Mouse (Mus musculus): ENCODE results near the gene Crabp2. TPM values are rescaled to one million over a fixed set of nuclear protein-coding genes. Genes with fewer than 3 reads are reported as not detected.

Crabp2 gene
- polyA plus RNA-seq, 1 experiment from 2014 or later: not detected

GRCm38 (mm10) chr3:87980085-87980484 lies 31.6 kb downstream of the Crabp2 start:
- Histone ChIP-seq H3K9ac (replicated peaks) (no peak overlapping the region), H3K4me3 (ENCODE audit: low read depth, low read length) (no peak overlapping the region), H3K9me3 (ENCODE audit: low read length) (no peaks in the 10 kb centered on the region), H3K27ac (ENCODE audit: low read depth) (no peak overlapping the region), H3K4me1 (ENCODE audit: insufficient read depth) (peaks cover 20% of the 10 kb centered on the region), H3K27me3 (ENCODE audit: insufficient read depth, low read length) (0 out of 2 replicates have a peak, but pooled peaks cover 3% of the 10 kb centered on the region), H3K36me3 (replicated peaks; ENCODE audit: insufficient read depth, low read length) (no peaks in the 10 kb centered on the region), H3K4me2 (ENCODE audit: low read depth, low read length) (no peak overlapping the region)
- DNase-seq: no peak
- no peak for ATAC-seq
- TF ChIP-seq CTCF (IDR thresholded peaks at IDR 0.05; ENCODE audit: low read depth) (no peak), EP300 (IDR thresholded peaks at IDR 0.05; ENCODE audit: low read depth) (no peak)
- WGBS (ENCODE audit: insufficient replicate concordance): 56% methylated on average over 3 of the region's 3 CpGs

DNA sequence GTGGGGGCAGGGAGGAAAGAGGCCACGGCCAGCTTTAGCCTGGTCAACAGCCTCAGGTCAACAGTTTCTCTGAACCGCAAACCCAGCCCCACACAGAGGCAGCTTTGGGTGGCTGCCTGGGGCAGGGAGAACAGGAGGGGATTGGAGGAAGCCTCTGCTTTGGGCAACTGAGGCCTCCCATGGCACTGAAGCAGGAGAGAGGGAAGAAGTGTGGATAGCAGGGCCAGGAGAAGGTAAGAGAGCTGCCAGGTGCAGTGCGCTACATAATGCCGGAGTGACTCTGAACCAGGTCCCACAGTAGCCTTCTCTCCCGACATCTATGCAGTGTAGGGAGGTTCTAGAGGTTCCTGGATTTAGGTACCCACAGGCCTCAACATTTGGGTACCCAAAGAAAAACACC lies 32.3 kb downstream of the Crabp2 start:
- 69% methylated on average over 5 of the region's 5 CpGs for WGBS (ENCODE audit: insufficient replicate concordance)

DNA sequence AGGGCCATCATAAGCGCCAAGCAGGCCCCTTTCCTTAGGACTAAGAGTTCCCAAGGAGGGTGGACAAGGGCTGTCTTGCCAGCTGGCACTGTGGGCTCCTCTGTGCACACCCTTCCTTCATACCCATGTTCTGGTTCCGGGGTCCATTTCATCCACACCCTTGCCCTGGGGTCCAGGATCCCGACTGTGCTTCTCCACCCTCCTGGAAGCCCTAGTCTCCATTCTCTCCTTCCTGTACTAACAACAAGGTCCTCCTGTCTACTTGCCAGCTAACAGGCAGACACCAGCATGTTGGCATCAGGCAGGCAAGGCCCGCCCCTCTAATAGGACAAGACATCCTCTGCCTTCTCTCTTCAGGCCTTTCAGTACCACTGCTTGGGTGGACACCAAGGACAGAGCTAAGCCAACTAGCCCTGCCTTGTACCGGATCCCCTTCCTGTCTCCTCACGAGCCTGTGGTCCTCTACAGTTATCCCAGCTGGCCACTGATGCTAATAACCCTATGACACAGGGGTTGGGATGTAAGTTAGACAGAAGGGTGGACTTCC lies 32.8 kb downstream of the Crabp2 start:
- H3K9ac ChIP-seq (replicated peaks): no peak overlapping the region
- DNase-seq (no peak), ATAC-seq (no peak)
- WGBS (ENCODE audit: insufficient replicate concordance): 74% methylated on average over 6 of the region's 6 CpGs
- H3K27me3 ChIP-seq (ENCODE audit: insufficient read depth, low read length): peaks cover 9% of the 10 kb centered on the region; the same call in 1 of the 2 replicates
- H3K4me2 ChIP-seq (ENCODE audit: low read depth, low read length): no peak overlapping the region
- peaks cover 20% of the 10 kb centered on the region for H3K4me1 ChIP-seq (ENCODE audit: insufficient read depth)
- no peak overlapping the region for H3K4me3 ChIP-seq (ENCODE audit: low read depth, low read length)
- H3K27ac ChIP-seq (ENCODE audit: low read depth): no peak overlapping the region
- TF ChIP-seq CTCF (IDR thresholded peaks at IDR 0.05; ENCODE audit: low read depth): no peak
- no peak for TF ChIP-seq EP300 (IDR thresholded peaks at IDR 0.05; ENCODE audit: low read depth)
- H3K9me3 ChIP-seq (ENCODE audit: low read length): no peaks in the 10 kb centered on the region
- no peaks in the 10 kb centered on the region for H3K36me3 ChIP-seq (replicated peaks; ENCODE audit: insufficient read depth, low read length)

More for the DNA sequence above, 32.3 kb downstream of the Crabp2 start:
- H3K4me2 ChIP-seq (ENCODE audit: low read depth, low read length): no peak overlapping the region
- no peak overlapping the region for H3K27ac ChIP-seq (ENCODE audit: low read depth)
- H3K4me3 ChIP-seq (ENCODE audit: low read depth, low read length): no peak overlapping the region
- H3K36me3 ChIP-seq (replicated peaks; ENCODE audit: insufficient read depth, low read length): no peaks in the 10 kb centered on the region
- no peak for ATAC-seq
- H3K27me3 ChIP-seq (ENCODE audit: insufficient read depth, low read length): 0 out of 2 replicates have a peak, but pooled peaks cover 5% of the 10 kb centered on the region
- DNase-seq: no peak
- no peak for TF ChIP-seq EP300 (IDR thresholded peaks at IDR 0.05; ENCODE audit: low read depth)
- no peaks in the 10 kb centered on the region for H3K9me3 ChIP-seq (ENCODE audit: low read length)
- peaks cover 20% of the 10 kb centered on the region for H3K4me1 ChIP-seq (ENCODE audit: insufficient read depth)
- no peak overlapping the region for H3K9ac ChIP-seq (replicated peaks)

DNA sequence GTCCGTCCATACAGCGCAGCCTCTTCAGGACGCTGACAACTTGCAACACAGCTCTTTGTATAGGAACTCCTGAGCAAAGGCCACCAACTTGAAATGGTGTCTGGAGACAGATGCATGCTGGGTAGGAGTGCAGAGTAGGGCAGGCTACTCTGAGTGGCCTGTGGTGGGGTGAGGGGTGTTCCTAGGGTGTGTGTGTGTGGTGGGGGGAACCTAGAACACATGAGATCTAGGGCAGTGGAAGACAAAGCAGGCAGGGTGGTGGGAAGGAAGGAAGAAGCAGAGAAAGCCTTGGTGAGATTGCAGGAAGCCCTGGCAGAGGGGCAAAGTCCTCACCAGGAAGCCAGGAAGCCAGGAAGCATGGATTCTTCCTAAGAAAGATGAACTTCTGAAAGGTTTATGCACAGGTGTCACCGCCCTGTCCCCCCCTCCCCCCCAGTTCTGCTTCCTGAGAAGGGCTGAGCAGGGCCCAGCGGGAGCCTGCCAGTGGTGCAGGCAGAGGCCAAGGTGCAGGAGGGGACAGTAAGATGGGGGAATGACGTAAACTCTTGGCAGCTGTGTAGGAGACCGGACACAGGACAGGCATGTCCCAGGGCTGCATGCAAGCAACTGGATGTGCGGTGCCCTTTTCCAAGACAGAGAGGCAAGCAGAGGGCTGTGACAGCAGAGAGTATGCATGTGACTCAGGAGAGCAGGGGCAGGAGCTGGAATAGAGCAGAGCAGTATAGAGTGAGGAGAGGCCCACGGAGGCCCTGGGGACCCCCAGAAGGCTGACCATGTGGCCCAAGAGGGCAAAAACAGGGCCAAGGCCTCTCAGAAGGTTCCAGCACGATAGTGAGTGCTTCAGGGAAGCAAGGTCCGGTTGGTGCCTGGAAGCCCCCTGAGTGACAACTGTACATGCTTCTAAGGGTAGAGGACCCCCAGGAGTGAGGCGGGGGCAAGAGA lies 33.7 kb downstream of the Crabp2 start:
- Histone ChIP-seq H3K36me3 (replicated peaks; ENCODE audit: insufficient read depth, low read length) (no peaks in the 10 kb centered on the region), H3K4me1 (ENCODE audit: insufficient read depth) (peaks cover 22% of the 10 kb centered on the region), H3K9me3 (ENCODE audit: low read length) (no peaks in the 10 kb centered on the region), H3K27me3 (ENCODE audit: insufficient read depth, low read length) (peaks cover 11% of the 10 kb centered on the region), H3K27ac (ENCODE audit: low read depth) (peak overlapping the region; percentile 72), H3K9ac (replicated peaks) (peak overlapping the region; percentile 38; the same call in 1 of the 2 replicates), H3K4me2 (ENCODE audit: low read depth, low read length) (peak overlapping the region; percentile 57), H3K4me3 (ENCODE audit: low read depth, low read length) (no peak overlapping the region)
- DNase-seq (no peak), ATAC-seq (peak; percentile 14; the same call in 1 of the 2 replicates)
- no peak for TF ChIP-seq CTCF (IDR thresholded peaks at IDR 0.05; ENCODE audit: low read depth)
- no peak for TF ChIP-seq EP300 (IDR thresholded peaks at IDR 0.05; ENCODE audit: low read depth)
- 35% methylated on average over 12 of the region's 12 CpGs for WGBS (ENCODE audit: insufficient replicate concordance)

DNA sequence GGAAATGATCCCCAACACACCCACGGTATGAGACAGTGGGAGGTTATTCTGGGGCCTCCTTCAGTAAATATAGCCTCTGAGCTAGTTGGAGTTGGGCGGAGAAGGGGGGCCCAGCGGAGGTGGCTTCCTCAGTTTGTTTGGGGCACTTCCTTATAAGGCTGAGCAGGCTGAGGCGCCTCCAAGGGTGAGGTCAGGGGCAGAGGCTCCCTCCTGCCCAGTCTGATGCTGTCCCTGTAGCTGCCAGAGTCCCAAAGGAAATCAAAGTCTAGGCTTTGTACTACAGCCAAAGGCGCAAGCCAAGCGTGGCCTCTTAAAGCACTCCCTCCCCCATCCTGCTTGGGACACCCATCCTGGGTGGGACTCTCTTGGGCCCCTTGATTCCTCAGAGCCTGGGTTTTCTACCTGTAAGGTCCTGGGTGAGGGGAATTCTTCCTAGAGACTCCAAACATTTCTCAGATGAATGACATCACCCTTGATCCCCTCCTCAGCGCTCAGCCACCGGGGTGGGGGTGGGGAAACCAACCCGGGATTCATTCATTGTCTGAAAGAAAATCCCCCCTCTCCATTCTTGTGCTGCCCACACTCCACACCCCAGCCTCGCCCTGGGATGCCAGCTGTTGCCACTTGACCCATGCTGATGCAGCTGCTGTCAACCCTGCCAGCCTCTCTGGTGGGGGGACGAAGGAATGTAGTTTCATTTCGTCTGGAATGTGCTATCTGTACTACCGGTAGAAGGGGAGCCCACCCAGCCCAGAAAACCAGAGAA lies 34.6 kb downstream of the Crabp2 start:
- Histone ChIP-seq H3K27ac (ENCODE audit: low read depth) (peak overlapping the region; percentile 72), H3K4me3 (ENCODE audit: low read depth, low read length) (0 out of 2 replicates have a peak overlapping the region, but pooled peaks have one; percentile 2), H3K9ac (replicated peaks) (no peak overlapping the region; the same call in 1 of the 2 replicates), H3K4me2 (ENCODE audit: low read depth, low read length) (peak overlapping the region; percentile 57), H3K9me3 (ENCODE audit: low read length) (no peaks in the 10 kb centered on the region), H3K27me3 (ENCODE audit: insufficient read depth, low read length) (peaks cover 19% of the 10 kb centered on the region), H3K36me3 (replicated peaks; ENCODE audit: insufficient read depth, low read length) (no peaks in the 10 kb centered on the region), H3K4me1 (ENCODE audit: insufficient read depth) (peaks cover 30% of the 10 kb centered on the region)
- TF ChIP-seq CTCF (IDR thresholded peaks at IDR 0.05; ENCODE audit: low read depth): no peak
- no peak for TF ChIP-seq EP300 (IDR thresholded peaks at IDR 0.05; ENCODE audit: low read depth)
- DNase-seq (peak; percentile 55), ATAC-seq (peak; percentile 40)
- 14% methylated on average over 13 of the region's 13 CpGs for WGBS (ENCODE audit: insufficient replicate concordance)

Measured in liver, postnatal 0 days (tissue).